Mouse (Mus musculus): Measurements from ENCODE around the gene Trabd2b. TPM values are rescaled to one million over a fixed set of nuclear protein-coding genes. Genes with fewer than 3 reads are reported as not detected.
A peak's percentile ranks its signal among the peaks of the same experiment; 100 is the strongest.

Trabd2b gene
- polyA plus RNA-seq, 1 experiment from 2014 or later, result 0.79 TPM

DNA sequence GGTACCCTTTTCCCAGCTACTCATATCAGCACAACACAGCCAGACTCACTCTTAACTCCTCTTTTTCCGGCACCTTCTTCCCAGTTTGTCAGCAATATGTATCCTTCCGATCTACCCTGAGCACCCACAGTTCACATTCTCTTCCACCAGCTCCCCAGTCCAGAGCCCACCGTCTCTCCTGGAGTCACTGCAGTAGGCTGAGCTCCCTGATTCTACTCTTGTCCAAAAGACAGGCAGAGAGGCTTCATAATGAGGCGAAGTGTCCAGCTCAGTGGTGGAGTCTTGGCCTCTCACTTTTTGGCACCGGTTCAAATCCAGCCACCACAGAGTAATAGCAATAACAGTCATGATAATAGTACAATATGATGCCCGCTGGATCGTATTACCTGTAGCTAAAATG, 133.5 kb downstream of the Trabd2b start:
- WGBS, result 94% methylated on average over 7 of the region's 7 CpGs

GRCm38 (mm10) chr4:114541221-114541620, 134.7 kb downstream of the Trabd2b start:
- H3K4me1 ChIP-seq (ENCODE audit: control insufficient read depth, insufficient read depth, low read length), result no peaks in the 10 kb centered on the region
- H3K4me3 ChIP-seq (replicated peaks; ENCODE audit: low read depth, low read length), result no peak overlapping the region
- no peak overlapping the region for H3K27ac ChIP-seq (replicated peaks; ENCODE audit: low read depth, low read length)
- H3K27me3 ChIP-seq (ENCODE audit: control insufficient read depth, insufficient read depth, low read length), result no peaks in the 10 kb centered on the region
- 88% methylated on average over 1 of the region's 1 CpGs for WGBS
- no peak overlapping the region for H3K9ac ChIP-seq (replicated peaks; ENCODE audit: low read length)
- no peak overlapping the region for H3K4me2 ChIP-seq (ENCODE audit: low read length)
- H3K9me3 ChIP-seq (ENCODE audit: control insufficient read depth, low read length), result no peaks in the 10 kb centered on the region
- DNase-seq, result no peak
- H3K36me3 ChIP-seq (ENCODE audit: control insufficient read depth, insufficient read depth, low read length), result no peaks in the 10 kb centered on the region
- no peak for ATAC-seq (ENCODE audit: low FRiP score, low TSS enrichment)

More for the DNA sequence above, 133.5 kb downstream of the Trabd2b start:
- Histone ChIP-seq H3K9me3 (ENCODE audit: control insufficient read depth, low read length) (no peaks in the 10 kb centered on the region), H3K36me3 (ENCODE audit: control insufficient read depth, insufficient read depth, low read length) (no peaks in the 10 kb centered on the region), H3K27me3 (ENCODE audit: control insufficient read depth, insufficient read depth, low read length) (no peaks in the 10 kb centered on the region), H3K27ac (replicated peaks; ENCODE audit: low read depth, low read length) (no peak overlapping the region), H3K9ac (replicated peaks; ENCODE audit: low read length) (no peak overlapping the region), H3K4me1 (ENCODE audit: control insufficient read depth, insufficient read depth, low read length) (no peaks in the 10 kb centered on the region), H3K4me2 (ENCODE audit: low read length) (no peak overlapping the region), H3K4me3 (replicated peaks; ENCODE audit: low read depth, low read length) (no peak overlapping the region)
- no peak for DNase-seq
- no peak for ATAC-seq (ENCODE audit: low FRiP score, low TSS enrichment)

- Histone ChIP-seq H3K36me3 (ENCODE audit: control insufficient read depth, insufficient read depth, low read length) (no peaks in the 10 kb centered on the region), H3K9ac (replicated peaks; ENCODE audit: low read length) (no peak overlapping the region), H3K4me1 (ENCODE audit: control insufficient read depth, insufficient read depth, low read length) (no peaks in the 10 kb centered on the region), H3K27ac (replicated peaks; ENCODE audit: low read depth, low read length) (no peak overlapping the region), H3K4me3 (replicated peaks; ENCODE audit: low read depth, low read length) (no peak overlapping the region), H3K4me2 (ENCODE audit: low read length) (no peak overlapping the region), H3K27me3 (ENCODE audit: control insufficient read depth, insufficient read depth, low read length) (no peaks in the 10 kb centered on the region), H3K9me3 (ENCODE audit: control insufficient read depth, low read length) (no peaks in the 10 kb centered on the region)
- ATAC-seq (ENCODE audit: low FRiP score, low TSS enrichment) (no peak), DNase-seq (no peak)
- WGBS, result 60% methylated on average over 4 of the region's 4 CpGs
Observed at GRCm38 (mm10) chr4:114542136-114542535, 135.6 kb downstream of the Trabd2b start.

- Histone ChIP-seq H3K9me3 (ENCODE audit: control insufficient read depth, low read length) (no peaks in the 10 kb centered on the region), H3K36me3 (ENCODE audit: control insufficient read depth, insufficient read depth, low read length) (no peaks in the 10 kb centered on the region), H3K4me1 (ENCODE audit: control insufficient read depth, insufficient read depth, low read length) (no peaks in the 10 kb centered on the region), H3K4me3 (replicated peaks; ENCODE audit: low read depth, low read length) (no peak overlapping the region), H3K27me3 (ENCODE audit: control insufficient read depth, insufficient read depth, low read length) (no peaks in the 10 kb centered on the region), H3K27ac (replicated peaks; ENCODE audit: low read depth, low read length) (no peak overlapping the region), H3K4me2 (ENCODE audit: low read length) (no peak overlapping the region), H3K9ac (replicated peaks; ENCODE audit: low read length) (no peak overlapping the region)
- 52% methylated on average over 3 of the region's 3 CpGs for WGBS
- DNase-seq (no peak), ATAC-seq (ENCODE audit: low FRiP score, low TSS enrichment) (no peak)
Observed at GRCm38 (mm10) chr4:114545481-114546200, 139.1 kb downstream of the Trabd2b start.

- Histone ChIP-seq H3K36me3 (ENCODE audit: control insufficient read depth, insufficient read depth, low read length) (no peaks in the 10 kb centered on the region), H3K4me2 (ENCODE audit: low read length) (no peak overlapping the region), H3K27ac (replicated peaks; ENCODE audit: low read depth, low read length) (no peak overlapping the region), H3K4me1 (ENCODE audit: control insufficient read depth, insufficient read depth, low read length) (no peaks in the 10 kb centered on the region), H3K9me3 (ENCODE audit: control insufficient read depth, low read length) (no peaks in the 10 kb centered on the region), H3K9ac (replicated peaks; ENCODE audit: low read length) (no peak overlapping the region), H3K4me3 (replicated peaks; ENCODE audit: low read depth, low read length) (no peak overlapping the region), H3K27me3 (ENCODE audit: control insufficient read depth, insufficient read depth, low read length) (no peaks in the 10 kb centered on the region)
- DNase-seq (no peak), ATAC-seq (ENCODE audit: low FRiP score, low TSS enrichment) (no peak)
- 93% methylated on average over 8 of the region's 8 CpGs for WGBS
Observed at GRCm38 (mm10) chr4:114547658-114548448, 141.3 kb downstream of the Trabd2b start.

DNA sequence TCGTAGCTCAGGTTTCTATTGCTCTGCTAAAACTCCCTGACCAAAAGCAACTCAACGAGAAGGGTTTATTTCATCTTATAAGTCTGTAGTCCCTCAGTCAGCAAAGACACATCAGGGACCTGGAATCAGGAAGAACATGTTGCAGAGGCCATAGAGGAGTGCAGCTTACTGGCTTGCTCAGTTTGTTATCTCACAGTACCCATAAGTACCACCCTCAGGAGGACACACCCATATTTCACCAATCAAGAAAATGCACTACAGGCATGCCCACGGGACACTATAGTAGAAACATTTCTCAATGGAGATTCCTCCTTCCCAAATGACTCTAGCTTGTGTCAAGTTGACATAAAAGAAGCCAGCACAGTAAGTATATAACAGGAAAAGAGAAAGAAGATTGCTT, 143.0 kb downstream of the Trabd2b start:
- no peak overlapping the region for H3K9ac ChIP-seq (replicated peaks; ENCODE audit: low read length)
- no peak overlapping the region for H3K4me2 ChIP-seq (ENCODE audit: low read length)
- H3K27ac ChIP-seq (replicated peaks; ENCODE audit: low read depth, low read length), result no peak overlapping the region
- no peaks in the 10 kb centered on the region for H3K4me1 ChIP-seq (ENCODE audit: control insufficient read depth, insufficient read depth, low read length)
- H3K36me3 ChIP-seq (ENCODE audit: control insufficient read depth, insufficient read depth, low read length), result no peaks in the 10 kb centered on the region
- ATAC-seq (ENCODE audit: low FRiP score, low TSS enrichment) (no peak), DNase-seq (no peak)
- WGBS, result 94% methylated on average over 3 of the region's 3 CpGs
- H3K4me3 ChIP-seq (replicated peaks; ENCODE audit: low read depth, low read length), result no peak overlapping the region
- no peaks in the 10 kb centered on the region for H3K9me3 ChIP-seq (ENCODE audit: control insufficient read depth, low read length)
- no peaks in the 10 kb centered on the region for H3K27me3 ChIP-seq (ENCODE audit: control insufficient read depth, insufficient read depth, low read length)

GRCm38 (mm10) chr4:114550471-114551156, 144.1 kb downstream of the Trabd2b start:
- DNase-seq (peak; percentile 16), ATAC-seq (ENCODE audit: low FRiP score, low TSS enrichment) (no peak)
- Histone ChIP-seq H3K27ac (replicated peaks; ENCODE audit: low read depth, low read length) (no peak overlapping the region), H3K9me3 (ENCODE audit: control insufficient read depth, low read length) (no peaks in the 10 kb centered on the region), H3K4me3 (replicated peaks; ENCODE audit: low read depth, low read length) (no peak overlapping the region), H3K4me2 (ENCODE audit: low read length) (no peak overlapping the region), H3K36me3 (ENCODE audit: control insufficient read depth, insufficient read depth, low read length) (no peaks in the 10 kb centered on the region), H3K27me3 (ENCODE audit: control insufficient read depth, insufficient read depth, low read length) (no peaks in the 10 kb centered on the region), H3K9ac (replicated peaks; ENCODE audit: low read length) (no peak overlapping the region), H3K4me1 (ENCODE audit: control insufficient read depth, insufficient read depth, low read length) (no peaks in the 10 kb centered on the region)
- 48% methylated on average over 11 of the region's 11 CpGs for WGBS

DNA sequence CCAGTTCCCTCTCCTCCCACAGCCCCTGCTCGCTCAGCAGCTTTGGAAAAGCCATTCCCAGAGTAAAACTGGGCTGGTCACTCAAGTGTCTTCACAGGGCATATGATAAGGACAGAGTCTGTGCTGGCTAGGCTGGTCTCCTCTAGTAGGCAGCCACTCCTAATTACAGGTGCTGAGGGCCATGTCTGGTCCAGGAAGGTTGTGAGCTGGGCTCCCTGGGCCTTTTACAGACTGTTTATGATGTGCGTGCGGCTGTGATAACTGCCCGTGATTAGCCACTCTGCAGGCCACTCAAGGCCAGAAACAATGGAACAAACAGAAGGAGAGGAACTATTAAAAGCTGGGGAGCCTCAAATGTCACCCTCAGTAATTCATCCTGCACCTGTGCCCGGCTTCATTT, 150.4 kb downstream of the Trabd2b start:
- ATAC-seq (ENCODE audit: low FRiP score, low TSS enrichment), result no peak
- DNase-seq, result no peak
- WGBS, result 83% methylated on average over 5 of the region's 5 CpGs
- Histone ChIP-seq H3K27me3 (ENCODE audit: control insufficient read depth, insufficient read depth, low read length) (no peaks in the 10 kb centered on the region), H3K9ac (replicated peaks; ENCODE audit: low read length) (no peak overlapping the region), H3K4me3 (replicated peaks; ENCODE audit: low read depth, low read length) (no peak overlapping the region), H3K4me1 (ENCODE audit: control insufficient read depth, insufficient read depth, low read length) (no peaks in the 10 kb centered on the region), H3K27ac (replicated peaks; ENCODE audit: low read depth, low read length) (no peak overlapping the region), H3K4me2 (ENCODE audit: low read length) (no peak overlapping the region), H3K36me3 (ENCODE audit: control insufficient read depth, insufficient read depth, low read length) (no peaks in the 10 kb centered on the region), H3K9me3 (ENCODE audit: control insufficient read depth, low read length) (no peaks in the 10 kb centered on the region)

All from midbrain, embryonic 14.5 days (tissue).